Mouse (Mus musculus) midbrain, embryonic 10.5 days (tissue): ENCODE results near the gene Nudt19. TPM values are rescaled to one million over a fixed set of nuclear protein-coding genes. Genes with fewer than 3 reads are reported as not detected.
"Not testable (repeated sequence)": the region's sequence is repeated elsewhere in the genome, so short reads cannot be mapped to it uniquely, and the experiment has no call there.

Experiments
- DNase-seq: peaks from one replicate; pipeline ENCODE4 v3.0.0-alpha.2; 2017; ENCODE audit warnings: low spot score
- H3K27ac ChIP-seq: fragments of 300-500 bp; sonication (generic); replicated peaks from 2 replicates; pipeline ENCODE4 v1.5.1; 2016; ENCODE audit warnings: mild to moderate bottlenecking
- H3K27me3 ChIP-seq: fragments of 300-500 bp; sonication (generic); 2 replicates; pipeline ENCODE4 v1.6.1; 2016; ENCODE audit warnings: low read depth, mild to moderate bottlenecking; ENCODE audit not compliant: poor library complexity, severe bottlenecking
- H3K36me3 ChIP-seq: fragments of 300-500 bp; sonication (generic); 2 replicates; pipeline ENCODE4 v1.6.1; 2016; ENCODE audit warnings: mild to moderate bottlenecking, moderate library complexity
- H3K4me1 ChIP-seq: fragments of 300-500 bp; sonication (generic); 2 replicates; pipeline ENCODE4 v1.6.1; 2016
- H3K4me3 ChIP-seq: fragments of 300-500 bp; sonication (generic); 2 replicates; pipeline ENCODE4 v1.5.1; 2016; ENCODE audit warnings: mild to moderate bottlenecking, moderate library complexity
- H3K9me3 ChIP-seq: fragments of 300-500 bp; sonication (generic); replicated peaks from 2 replicates; pipeline ENCODE4 v1.6.1; 2016; ENCODE audit warnings: mild to moderate bottlenecking
- WGBS: fragments of 180-500 bp; shearing (Covaris S2); methylation state at CpG from one replicate; pipeline ENCODE4 v1.1.7; 2016; 5-methylcytosine and 5-hydroxymethylcytosine counted together
- polyA plus RNA-seq: library from polyadenylated mRNA; unstranded; fragments of >200 nt; fragmentation: Nextera tagmentation; extraction: Ambion mirVana; gene quantifications from 2 replicates; pipeline ENCODE4 v1.2.1, GENCODE M21; 2016

Gene Nudt19
- polyA plus RNA-seq, 1 experiment from 2014 or later: 48.9 TPM

- 90% methylated on average over 3 of the region's 3 CpGs for WGBS
- no peaks in the 10 kb centered on the region for H3K9me3 ChIP-seq
- no peak overlapping the region for H3K27ac ChIP-seq
- H3K4me1 ChIP-seq: peaks cover 12% of the 10 kb centered on the region
- DNase-seq: no peak
- no peak overlapping the region for H3K4me3 ChIP-seq
- H3K27me3 ChIP-seq: no peaks in the 10 kb centered on the region
- no peaks in the 10 kb centered on the region for H3K36me3 ChIP-seq
Observed at GRCm38 (mm10) chr7:35559838-35560237, 3.7 kb upstream of the Nudt19 start.

- 57% methylated on average over 2 of the region's 2 CpGs for WGBS
- H3K27ac ChIP-seq: no peak overlapping the region
- no peaks in the 10 kb centered on the region for H3K27me3 ChIP-seq
- no peaks in the 10 kb centered on the region for H3K9me3 ChIP-seq
- DNase-seq: no peak
- peaks cover 20% of the 10 kb centered on the region for H3K4me1 ChIP-seq
- no peaks in the 10 kb centered on the region for H3K36me3 ChIP-seq
- H3K4me3 ChIP-seq: no peak overlapping the region
Observed at GRCm38 (mm10) chr7:35558681-35559080, 2.6 kb upstream of the Nudt19 start.

DNA sequence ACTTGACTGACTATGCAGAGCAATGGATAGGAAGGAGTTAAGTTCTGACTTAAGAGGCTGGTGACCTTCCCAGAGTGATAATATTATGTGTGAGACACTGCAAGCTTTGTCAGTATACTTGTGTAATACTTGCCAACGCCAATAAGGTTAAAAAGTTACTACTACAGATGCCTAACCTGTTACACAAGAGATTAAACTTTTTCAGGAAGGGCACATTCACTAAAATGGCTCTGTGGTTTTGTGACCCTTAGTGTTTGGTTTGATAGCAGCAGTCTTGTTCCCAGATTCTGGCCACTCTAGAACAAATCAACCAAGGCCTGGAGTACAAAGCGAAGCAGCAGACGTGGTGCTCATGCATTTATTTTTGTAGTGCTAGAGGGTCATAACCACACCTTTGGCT lies 1.5 kb upstream of the Nudt19 start:
- H3K4me3 ChIP-seq: no peak overlapping the region
- no peak overlapping the region for H3K27ac ChIP-seq
- WGBS: 89% methylated on average over 3 of the region's 3 CpGs
- DNase-seq: no peak
- no peaks in the 10 kb centered on the region for H3K36me3 ChIP-seq
- peaks cover 20% of the 10 kb centered on the region for H3K4me1 ChIP-seq
- H3K9me3 ChIP-seq: no peaks in the 10 kb centered on the region
- H3K27me3 ChIP-seq: no peaks in the 10 kb centered on the region

- WGBS: 90% methylated on average over 5 of the region's 5 CpGs
- H3K27ac ChIP-seq: no peak overlapping the region
- no peak for DNase-seq
- H3K4me3 ChIP-seq: no peak overlapping the region
- H3K27me3 ChIP-seq: no peaks in the 10 kb centered on the region
- no peaks in the 10 kb centered on the region for H3K9me3 ChIP-seq
- peaks cover 20% of the 10 kb centered on the region for H3K4me1 ChIP-seq
- H3K36me3 ChIP-seq: no peaks in the 10 kb centered on the region
Observed at GRCm38 (mm10) chr7:35556905-35557304, 801 bp upstream of the Nudt19 start.

GRCm38 (mm10) chr7:35555224-35556204 lies 590 bp downstream of the Nudt19 start:
- Histone ChIP-seq H3K27me3 (no peaks in the 10 kb centered on the region), H3K4me1 (peaks cover 20% of the 10 kb centered on the region), H3K4me3 (peak overlapping the region; percentile 87), H3K27ac (peak overlapping the region; percentile 98), H3K9me3 (no peaks in the 10 kb centered on the region), H3K36me3 (peaks cover 10% of the 10 kb centered on the region)
- WGBS: under 1% methylated on average over 93 of the region's 93 CpGs
- DNase-seq: peak; percentile 93

DNA sequence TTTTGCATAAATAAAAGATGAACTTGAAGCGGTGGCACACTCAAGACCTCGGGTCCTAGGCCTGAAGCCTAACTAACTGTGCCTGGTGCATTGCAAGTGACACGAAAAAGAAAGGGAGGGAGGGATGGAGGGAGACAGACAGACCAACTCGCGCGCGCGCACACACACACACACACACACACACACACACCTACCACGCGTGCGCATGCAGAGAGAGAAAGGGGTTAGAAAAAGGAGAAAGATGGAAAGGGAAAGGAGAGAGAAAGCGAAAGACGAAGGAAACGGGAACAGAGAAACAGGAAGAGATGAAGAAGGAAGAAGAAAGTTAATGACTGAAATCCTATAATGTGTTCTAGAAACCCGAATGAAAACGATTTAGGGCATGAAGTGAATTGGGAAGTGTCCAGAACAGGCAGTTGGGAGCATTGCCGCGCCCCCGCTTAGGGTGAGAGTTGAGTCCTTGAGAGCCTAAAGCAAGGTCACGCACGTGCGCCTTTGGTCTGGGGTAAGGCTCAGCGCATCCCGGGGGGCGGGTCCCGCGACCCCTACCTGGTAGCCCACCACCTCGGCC lies 1.4 kb downstream of the Nudt19 start:
- H3K27me3 ChIP-seq: no peaks in the 10 kb centered on the region
- WGBS: 7% methylated on average over 28 of the region's 28 CpGs
- peak; percentile 36 for DNase-seq

GRCm38 (mm10) chr7:35553751-35554604 lies 2.1 kb downstream of the Nudt19 start:
- Histone ChIP-seq H3K27ac (no peak overlapping the region), H3K9me3 (no peaks in the 10 kb centered on the region), H3K27me3 (no peaks in the 10 kb centered on the region), H3K4me3 (peak overlapping the region; percentile 87), H3K36me3 (peaks cover 23% of the 10 kb centered on the region), H3K4me1 (peaks cover 20% of the 10 kb centered on the region)
- WGBS: 68% methylated on average over 10 of the region's 10 CpGs
- DNase-seq: no peak

More for the DNA sequence above, 1.4 kb downstream of the Nudt19 start:
- Histone ChIP-seq H3K9me3 (no peaks in the 10 kb centered on the region), H3K27ac (peak overlapping the region; percentile 98), H3K36me3 (peaks cover 18% of the 10 kb centered on the region), H3K4me3 (peak overlapping the region; percentile 87), H3K4me1 (peaks cover 20% of the 10 kb centered on the region)

DNA sequence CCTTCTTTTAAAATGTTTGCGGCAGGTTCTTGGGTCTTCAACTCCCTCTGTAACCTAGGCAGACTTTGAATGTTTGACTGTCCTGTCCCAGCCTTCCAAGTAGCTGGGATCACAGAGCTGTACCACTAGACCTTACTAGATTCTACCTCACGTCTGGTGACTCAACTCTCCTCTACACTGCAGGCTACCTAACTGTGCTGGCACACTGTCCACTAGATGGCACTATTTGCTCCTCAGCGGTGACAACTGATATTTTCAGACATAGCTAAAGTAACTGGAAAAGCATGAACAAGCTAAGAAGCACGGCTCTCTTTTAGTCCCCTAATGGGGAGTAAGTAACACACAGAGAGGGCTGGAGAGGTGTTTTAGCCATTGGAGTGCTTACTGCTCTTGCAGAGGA lies 10.2 kb downstream of the Nudt19 start:
- 41% methylated on average over 4 of the region's 4 CpGs for WGBS
- Histone ChIP-seq H3K36me3 (peaks cover 29% of the 10 kb centered on the region), H3K4me3 (no peak overlapping the region), H3K9me3 (no peaks in the 10 kb centered on the region), H3K27ac (no peak overlapping the region), H3K4me1 (no peaks in the 10 kb centered on the region), H3K27me3 (no peaks in the 10 kb centered on the region)
- DNase-seq: peak; percentile 59

DNA sequence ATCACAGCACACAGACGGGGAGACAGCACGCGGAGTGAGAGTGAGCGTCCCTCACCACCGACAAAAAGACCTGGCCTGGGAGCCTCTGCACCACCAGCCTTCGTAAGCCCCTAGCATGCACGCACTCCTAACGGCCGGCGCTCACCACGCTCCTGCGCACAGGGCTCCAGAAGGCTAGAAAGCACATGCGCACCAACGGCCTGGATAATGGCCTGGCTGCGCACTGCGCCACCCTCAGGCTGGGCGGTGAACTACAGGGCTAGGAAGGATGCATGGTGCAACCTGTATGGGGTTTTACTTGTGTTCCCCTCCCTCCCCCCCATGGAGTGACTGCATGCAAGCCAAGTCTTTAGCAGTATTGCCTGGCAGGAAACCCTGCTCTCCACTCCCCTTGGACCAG lies 18.5 kb downstream of the Nudt19 start, which contains the start of gene Tdrd12:
Tdrd12 (minus strand) TSS at position 184 of the 400 bp plus-strand sequence.
- 90% methylated on average over 17 of the region's 17 CpGs for WGBS
- Histone ChIP-seq H3K4me3 (no peak within 1 kb of the TSS), H3K27me3 (no peaks in the 10 kb centered on the region), H3K27ac (no peak within 1 kb of the TSS), H3K36me3 (no peaks in the 10 kb centered on the region), H3K4me1 (no peaks in the 10 kb centered on the region), H3K9me3 (no peaks in the 10 kb centered on the region)
- DNase-seq: no peak

- Histone ChIP-seq H3K27ac (no peak overlapping the region), H3K9me3 (no peaks in the 10 kb centered on the region), H3K36me3 (no peaks in the 10 kb centered on the region), H3K4me1 (no peaks in the 10 kb centered on the region), H3K27me3 (no peaks in the 10 kb centered on the region), H3K4me3 (no peak overlapping the region)
- DNase-seq: no peak
- WGBS: 86% methylated on average over 12 of the region's 12 CpGs
Observed at GRCm38 (mm10) chr7:35535750-35536512, 20.2 kb downstream of the Nudt19 start.

DNA sequence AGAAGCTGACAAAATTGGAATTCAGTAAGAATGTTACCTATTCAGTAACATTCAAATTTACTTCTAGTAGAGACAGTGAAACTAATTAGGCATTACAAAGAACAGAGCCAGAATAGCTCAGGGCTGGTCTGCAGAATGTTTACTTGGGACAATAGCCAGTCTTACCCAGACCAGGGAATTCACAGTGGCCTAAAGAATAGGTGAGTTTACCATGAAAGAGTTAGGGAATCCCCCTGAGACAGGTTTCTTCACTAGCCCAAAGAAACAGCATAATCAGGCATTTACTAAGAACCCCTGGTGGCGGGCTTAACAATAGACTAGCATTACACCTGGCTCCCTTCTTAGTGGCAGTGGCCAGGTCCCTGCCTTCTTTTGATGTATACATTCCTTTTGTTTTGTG lies 25.6 kb downstream of the Nudt19 start:
- H3K36me3 ChIP-seq, DNase-seq, H3K27ac ChIP-seq, H3K27me3 ChIP-seq, H3K9me3 ChIP-seq, H3K4me1 ChIP-seq, H3K4me3 ChIP-seq: not testable (repeated sequence)
- WGBS: 36% methylated on average over 1 of the region's 1 CpGs

- H3K4me3 ChIP-seq: no peak overlapping the region
- WGBS: 76% methylated on average over 3 of the region's 3 CpGs
- H3K27ac ChIP-seq: no peak overlapping the region
- no peaks in the 10 kb centered on the region for H3K27me3 ChIP-seq
- DNase-seq: no peak
- no peaks in the 10 kb centered on the region for H3K9me3 ChIP-seq
- H3K4me1 ChIP-seq: no peaks in the 10 kb centered on the region
- H3K36me3 ChIP-seq: no peaks in the 10 kb centered on the region
Observed at GRCm38 (mm10) chr7:35530026-35530425, 26.1 kb downstream of the Nudt19 start.
